Comparison of ENCODE assay signal across 23 mouse cellular contexts in the genomic region with DNA sequence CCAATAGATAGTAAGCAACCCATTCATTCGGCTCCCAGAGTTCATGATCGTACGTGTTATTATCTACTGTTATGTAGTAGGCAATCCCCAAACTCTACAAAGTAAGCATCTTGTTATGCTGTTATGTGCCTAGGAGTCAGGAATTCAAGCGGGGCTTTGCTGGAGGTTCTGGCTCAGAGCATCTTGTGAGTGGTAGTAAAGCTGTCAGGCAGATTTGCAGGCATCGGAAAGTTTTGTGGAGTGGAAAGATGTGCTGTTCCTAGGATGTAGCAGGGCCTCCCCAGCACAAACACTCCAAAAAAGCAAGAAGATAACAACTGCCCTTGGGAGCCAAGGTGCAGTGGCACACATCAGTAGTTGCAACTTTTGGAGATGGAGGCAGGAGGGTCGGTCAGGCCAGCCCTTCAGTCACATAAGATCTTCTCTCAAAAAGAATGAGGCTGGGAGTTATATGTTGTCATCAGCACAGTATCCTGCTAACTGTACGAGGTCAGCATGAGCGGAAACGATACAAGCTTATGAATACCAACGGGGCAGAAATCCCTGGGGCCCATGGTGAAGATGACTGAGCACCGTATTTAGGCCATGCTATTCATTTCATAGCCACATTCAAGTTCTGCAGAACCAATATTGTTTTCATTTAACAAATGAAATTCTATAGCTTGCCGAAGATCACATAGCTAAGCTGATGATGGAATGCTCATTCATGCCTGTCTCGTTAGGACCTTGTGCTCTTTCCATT.
"Had no signal": no experiment of that assay in that cellular context is flagged by ENCODE, and none has a peak within 500 bp of the region (broad histone marks: within the 10 kb centered on the region; RNA-seq: fewer than 3 reads in every experiment).

No protein-coding gene starts in this region.

- H3K4me3 ChIP-seq: heart, adult 2 months; heart, embryonic 13.5 days; heart, embryonic 15.5 days; hindbrain, embryonic 13.5 days; hindbrain, embryonic 15.5 days; limb, embryonic 13.5 days; limb, embryonic 15.5 days; liver, embryonic 12.5 days had no signal

- H3K4me1 ChIP-seq: heart, embryonic 13.5 days; heart, embryonic 15.5 days; limb, embryonic 13.5 days; limb, embryonic 15.5 days had no signal

- H3K9me3 ChIP-seq: heart, embryonic 13.5 days; heart, embryonic 15.5 days; hindbrain, embryonic 13.5 days; hindbrain, embryonic 15.5 days; limb, embryonic 13.5 days; limb, embryonic 15.5 days; liver, embryonic 12.5 days had no signal

- H3K27ac ChIP-seq: heart, adult 2 months; heart, embryonic 13.5 days; heart, embryonic 15.5 days; hindbrain, embryonic 13.5 days; hindbrain, embryonic 15.5 days; hindbrain, postnatal 0 days; limb, embryonic 15.5 days; liver, embryonic 12.5 days; liver, embryonic 14.5 days had no signal

- H3K27me3 ChIP-seq: heart, embryonic 13.5 days; heart, embryonic 15.5 days; hindbrain, embryonic 13.5 days; hindbrain, embryonic 15.5 days; limb, embryonic 13.5 days; limb, embryonic 15.5 days; liver, embryonic 12.5 days had no signal

- DNase-seq: gastrocnemius, postnatal 14 days; gastrocnemius, postnatal 36 days; heart, adult 11 months; heart, adult 2 months; heart, postnatal 14 days; heart, postnatal 36 days; kidney, adult 11 months; kidney, adult 9 months; kidney, postnatal 36 days; layer of hippocampus, adult 9-11 months; layer of hippocampus, postnatal 36 days; left cerebral cortex, postnatal 4 days had no signal

- H3K4me2 ChIP-seq: heart, embryonic 11.5 days; heart, embryonic 13.5 days; heart, embryonic 15.5 days; hindbrain, embryonic 13.5 days; hindbrain, embryonic 15.5 days; limb, embryonic 13.5 days; limb, embryonic 15.5 days had no signal

- ATAC-seq: hindbrain, postnatal 0 days; intestine, embryonic 16.5 days had no signal

- H3K9ac ChIP-seq: heart, embryonic 13.5 days; heart, embryonic 15.5 days; hindbrain, embryonic 13.5 days; hindbrain, embryonic 15.5 days; limb, embryonic 13.5 days; limb, embryonic 15.5 days; liver, embryonic 12.5 days; liver, embryonic 14.5 days had no signal
